ENCODE assay signal across 8 mouse cellular contexts in the genomic region with DNA sequence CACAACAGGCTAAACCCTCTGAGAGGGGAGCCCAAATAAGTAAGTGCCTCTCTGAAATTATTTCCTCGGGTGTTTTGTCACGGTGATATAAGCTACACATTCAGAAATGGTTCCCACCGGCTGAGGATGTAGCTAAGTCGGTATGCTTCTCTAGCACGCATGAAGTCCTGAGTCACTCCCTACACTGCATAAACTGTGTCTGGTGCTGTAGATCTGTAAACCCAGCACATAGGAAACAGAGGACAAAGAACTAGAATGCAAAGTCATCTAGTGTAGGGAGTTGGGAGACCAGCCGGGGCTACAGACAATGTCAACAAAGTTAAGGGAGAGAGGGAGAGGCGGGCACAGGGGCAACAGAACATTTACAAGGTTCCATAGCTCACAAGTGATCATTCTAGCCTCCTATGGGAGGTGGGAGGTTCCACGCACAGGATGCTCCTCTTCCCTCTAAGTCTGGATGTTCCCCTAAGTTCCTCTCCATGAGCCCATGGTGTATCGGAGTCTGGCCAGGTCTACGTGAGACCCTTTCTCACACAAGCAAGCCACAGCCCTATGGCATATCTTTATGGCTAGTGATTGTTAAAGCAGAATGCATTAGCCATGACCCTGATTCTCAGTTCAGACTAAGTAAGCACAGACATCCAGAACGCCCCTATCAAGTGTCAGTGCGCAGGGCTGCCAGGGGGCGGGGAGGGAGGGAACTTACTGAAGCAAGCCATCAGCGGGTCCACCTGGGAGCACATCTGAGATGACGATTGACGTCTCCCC.
DNase-seq lines count a peak whose midpoint lies in the region; ATAC-seq and TF ChIP-seq lines count a peak whose summit lies in the region.

No protein-coding gene starts in this region.

- no peak overlapping the region for H3K27ac ChIP-seq in cerebellum, adult 2 months (ENCODE audit: insufficient read depth, low read length)
- no peak overlapping the region for H3K27ac ChIP-seq in lung, embryonic 15.5 days
- no peak overlapping the region for H3K27ac ChIP-seq in liver, embryonic 12.5 days
- H3K27ac ChIP-seq in stomach, embryonic 15.5 days = no peak overlapping the region

- no peaks in the 10 kb centered on the region for H3K4me1 ChIP-seq in cerebellum, adult 2 months (ENCODE audit: control insufficient read depth, insufficient read depth, low read length)
- 0 out of 2 replicates have a peak, but pooled peaks cover 4% of the 10 kb centered on the region for H3K4me1 ChIP-seq in lung, embryonic 15.5 days
- H3K4me1 ChIP-seq in liver, embryonic 12.5 days = peaks cover 14% of the 10 kb centered on the region; the same call in 1 of the 2 replicates
- H3K4me1 ChIP-seq in stomach, embryonic 15.5 days = peaks cover 4% of the 10 kb centered on the region; the same call in 1 of the 2 replicates

- H3K9ac ChIP-seq in lung, embryonic 15.5 days = no peak overlapping the region
- no peak overlapping the region for H3K9ac ChIP-seq in liver, embryonic 12.5 days
- H3K9ac ChIP-seq in stomach, embryonic 15.5 days = no peak overlapping the region

- H3K4me2 ChIP-seq in lung, embryonic 15.5 days = peak overlapping the region; percentile 43
- H3K4me2 ChIP-seq in liver, embryonic 12.5 days = peak overlapping the region; percentile 43
- H3K4me2 ChIP-seq in stomach, embryonic 15.5 days = peak overlapping the region; percentile 47

- TF ChIP-seq CTCF in cerebellum, adult 2 months (IDR thresholded peaks at IDR 0.05; ENCODE audit: borderline replicate concordance, insufficient read depth, low read depth, low read length) = no peak

- no peak for DNase-seq in cerebellum, adult 2 months
- no peak for DNase-seq in cerebellum, postnatal 14 days
- DNase-seq in lung, postnatal 25 days (ENCODE audit: low spot score) = no peak
- DNase-seq in layer of hippocampus, postnatal 10 days (ENCODE audit: low spot score in 2 of 2) = no peak
- no peak for DNase-seq in right cerebral cortex, postnatal 4 days

- WGBS in cerebellum, adult 2 months = 85% methylated on average over 16 of the region's 16 CpGs
- WGBS in lung, embryonic 15.5 days = 68% methylated on average over 16 of the region's 16 CpGs
- WGBS in liver, embryonic 12.5 days (ENCODE audit: insufficient replicate concordance) = 46% methylated on average over 16 of the region's 16 CpGs
- WGBS in stomach, embryonic 15.5 days = 56% methylated on average over 16 of the region's 16 CpGs

- H3K27me3 ChIP-seq in cerebellum, adult 2 months (ENCODE audit: control insufficient read depth, insufficient read depth, low read length) = no peaks in the 10 kb centered on the region
- no peaks in the 10 kb centered on the region for H3K27me3 ChIP-seq in lung, embryonic 15.5 days
- no peaks in the 10 kb centered on the region for H3K27me3 ChIP-seq in liver, embryonic 12.5 days (replicated peaks)
- no peaks in the 10 kb centered on the region for H3K27me3 ChIP-seq in stomach, embryonic 15.5 days (replicated peaks)

- peaks cover 31% of the 10 kb centered on the region for H3K36me3 ChIP-seq in lung, embryonic 15.5 days
- H3K36me3 ChIP-seq in liver, embryonic 12.5 days = peaks cover 34% of the 10 kb centered on the region
- peaks cover 11% of the 10 kb centered on the region for H3K36me3 ChIP-seq in stomach, embryonic 15.5 days

- TF ChIP-seq POLR2A in cerebellum, adult 2 months (IDR thresholded peaks at IDR 0.05; ENCODE audit: borderline replicate concordance, insufficient read depth, low read length) = no peak

- ATAC-seq in lung, embryonic 15.5 days (ENCODE audit: borderline replicate concordance, extremely low read depth, low FRiP score, low TSS enrichment) = no peak
- 0 out of 2 replicates have a peak, but pooled peaks have one; percentile 21 for ATAC-seq in liver, embryonic 12.5 days
- ATAC-seq in stomach, embryonic 15.5 days (ENCODE audit: insufficient read depth, low FRiP score, low read depth) = no peak

- H3K9me3 ChIP-seq in lung, embryonic 15.5 days = no peaks in the 10 kb centered on the region
- no peaks in the 10 kb centered on the region for H3K9me3 ChIP-seq in liver, embryonic 12.5 days (replicated peaks)
- H3K9me3 ChIP-seq in stomach, embryonic 15.5 days = no peaks in the 10 kb centered on the region

- H3K4me3 ChIP-seq in cerebellum, adult 2 months (replicated peaks; ENCODE audit: insufficient read depth, low read depth, low read length) = peak overlapping the region; percentile 38
- peak overlapping the region; percentile 24 for H3K4me3 ChIP-seq in lung, embryonic 15.5 days
- 0 out of 2 replicates have a peak overlapping the region, but pooled peaks have one; percentile 20 for H3K4me3 ChIP-seq in liver, embryonic 12.5 days
- peak overlapping the region; percentile 19 for H3K4me3 ChIP-seq in stomach, embryonic 15.5 days (replicated peaks)
